Mouse (Mus musculus): ENCODE results near the gene Crkl. TPM values are rescaled to one million over a fixed set of nuclear protein-coding genes. Genes with fewer than 3 reads are reported as not detected.

Crkl gene
- polyA plus RNA-seq, 1 experiment from 2014 or later, result 90.4 TPM

- DNase-seq (ENCODE audit: low spot score) (no peak), ATAC-seq (ENCODE audit: insufficient number of reproducible peaks, low FRiP score, low TSS enrichment, low read depth) (no peak)
- Histone ChIP-seq H3K9ac (ENCODE audit: low read length) (no peak overlapping the region), H3K4me3 (ENCODE audit: low read depth, low read length) (no peak overlapping the region), H3K27me3 (ENCODE audit: control insufficient read depth, insufficient read depth, low read length) (no peaks in the 10 kb centered on the region), H3K9me3 (ENCODE audit: control insufficient read depth, low read length) (no peaks in the 10 kb centered on the region), H3K4me1 (ENCODE audit: control insufficient read depth, insufficient read depth, low read length) (peaks cover 4% of the 10 kb centered on the region; the same call in 1 of the 2 replicates), H3K36me3 (ENCODE audit: control insufficient read depth, insufficient read depth, low read length) (peaks cover 33% of the 10 kb centered on the region), H3K27ac (replicated peaks; ENCODE audit: low read depth, low read length) (no peak overlapping the region), H3K4me2 (ENCODE audit: low read depth, severe bottlenecking) (no peak overlapping the region)
- WGBS, result 91% methylated on average over 13 of the region's 13 CpGs
Observed at GRCm38 (mm10) chr16:17528276-17528675, 76.5 kb downstream of the Crkl start.

GRCm38 (mm10) chr16:17529981-17530586, 78.3 kb downstream of the Crkl start:
- peak overlapping the region; percentile 92 for H3K4me2 ChIP-seq (ENCODE audit: low read depth, severe bottlenecking)
- no peaks in the 10 kb centered on the region for H3K27me3 ChIP-seq (ENCODE audit: control insufficient read depth, insufficient read depth, low read length)
- H3K9me3 ChIP-seq (ENCODE audit: control insufficient read depth, low read length), result no peaks in the 10 kb centered on the region
- 20% methylated on average over 17 of the region's 17 CpGs for WGBS
- H3K4me3 ChIP-seq (ENCODE audit: low read depth, low read length), result peak overlapping the region; percentile 67
- peaks cover 22% of the 10 kb centered on the region for H3K36me3 ChIP-seq (ENCODE audit: control insufficient read depth, insufficient read depth, low read length)
- H3K9ac ChIP-seq (ENCODE audit: low read length), result peak overlapping the region; percentile 82
- peak overlapping the region; percentile 91 for H3K27ac ChIP-seq (replicated peaks; ENCODE audit: low read depth, low read length)
- peaks cover 4% of the 10 kb centered on the region; the same call in 1 of the 2 replicates for H3K4me1 ChIP-seq (ENCODE audit: control insufficient read depth, insufficient read depth, low read length)
- ATAC-seq (ENCODE audit: insufficient number of reproducible peaks, low FRiP score, low TSS enrichment, low read depth) (no peak), DNase-seq (ENCODE audit: low spot score) (no peak)

- WGBS, result under 1% methylated on average over 65 of the region's 67 CpGs
- peak within 1 kb of the TSS; percentile 91 for H3K27ac ChIP-seq (replicated peaks; ENCODE audit: low read depth, low read length)
- H3K27me3 ChIP-seq (ENCODE audit: control insufficient read depth, insufficient read depth, low read length), result no peaks in the 10 kb centered on the region
- peak; percentile 94 for ATAC-seq (ENCODE audit: insufficient number of reproducible peaks, low FRiP score, low TSS enrichment, low read depth)
- peaks cover 16% of the 10 kb centered on the region for H3K36me3 ChIP-seq (ENCODE audit: control insufficient read depth, insufficient read depth, low read length)
- peak within 1 kb of the TSS; percentile 82 for H3K9ac ChIP-seq (ENCODE audit: low read length)
- H3K4me1 ChIP-seq (ENCODE audit: control insufficient read depth, insufficient read depth, low read length), result peaks cover 4% of the 10 kb centered on the region; the same call in 1 of the 2 replicates
- DNase-seq (ENCODE audit: low spot score), result peak; percentile 99
- H3K4me2 ChIP-seq (ENCODE audit: low read depth, severe bottlenecking), result peak within 1 kb of the TSS; percentile 92
- no peaks in the 10 kb centered on the region for H3K9me3 ChIP-seq (ENCODE audit: control insufficient read depth, low read length)
- peak within 1 kb of the TSS; percentile 67 for H3K4me3 ChIP-seq (ENCODE audit: low read depth, low read length)
Observed at GRCm38 (mm10) chr16:17530640-17531288, 79.0 kb downstream of the Crkl start, which contains the start of gene Thap7. Gene Thap7, minus strand, starts transcription at chr16:17531136.

GRCm38 (mm10) chr16:17532271-17532670, 80.5 kb downstream of the Crkl start:
- Histone ChIP-seq H3K9ac (ENCODE audit: low read length) (no peak overlapping the region), H3K36me3 (ENCODE audit: control insufficient read depth, insufficient read depth, low read length) (peaks cover 7% of the 10 kb centered on the region), H3K4me2 (ENCODE audit: low read depth, severe bottlenecking) (no peak overlapping the region), H3K27ac (replicated peaks; ENCODE audit: low read depth, low read length) (no peak overlapping the region), H3K4me3 (ENCODE audit: low read depth, low read length) (no peak overlapping the region), H3K9me3 (ENCODE audit: control insufficient read depth, low read length) (no peaks in the 10 kb centered on the region), H3K27me3 (ENCODE audit: control insufficient read depth, insufficient read depth, low read length) (no peaks in the 10 kb centered on the region), H3K4me1 (ENCODE audit: control insufficient read depth, insufficient read depth, low read length) (peaks cover 4% of the 10 kb centered on the region; the same call in 1 of the 2 replicates)
- 62% methylated on average over 4 of the region's 4 CpGs for WGBS
- ATAC-seq (ENCODE audit: insufficient number of reproducible peaks, low FRiP score, low TSS enrichment, low read depth) (no peak), DNase-seq (ENCODE audit: low spot score) (no peak)

- whole genome bisulfite sequencing, result 73% methylated on average over 14 of the region's 14 CpGs
- Histone ChIP-seq H3K4me2 (ENCODE audit: low read depth, severe bottlenecking) (no peak overlapping the region), H3K36me3 (ENCODE audit: control insufficient read depth, insufficient read depth, low read length) (peaks cover 7% of the 10 kb centered on the region), H3K9ac (ENCODE audit: low read length) (no peak overlapping the region), H3K4me3 (ENCODE audit: low read depth, low read length) (no peak overlapping the region), H3K27me3 (ENCODE audit: control insufficient read depth, insufficient read depth, low read length) (no peaks in the 10 kb centered on the region), H3K4me1 (ENCODE audit: control insufficient read depth, insufficient read depth, low read length) (peaks cover 4% of the 10 kb centered on the region; the same call in 1 of the 2 replicates), H3K9me3 (ENCODE audit: control insufficient read depth, low read length) (no peaks in the 10 kb centered on the region), H3K27ac (replicated peaks; ENCODE audit: low read depth, low read length) (no peak overlapping the region)
- ATAC-seq (ENCODE audit: insufficient number of reproducible peaks, low FRiP score, low TSS enrichment, low read depth), result no peak
- DNase-seq (ENCODE audit: low spot score), result no peak
Observed at GRCm38 (mm10) chr16:17532676-17533329, 81.0 kb downstream of the Crkl start.

GRCm38 (mm10) chr16:17536584-17536983, 84.8 kb downstream of the Crkl start:
- WGBS, result 93% methylated on average over 3 of the region's 3 CpGs
- ATAC-seq (ENCODE audit: insufficient number of reproducible peaks, low FRiP score, low TSS enrichment, low read depth) (no peak), DNase-seq (ENCODE audit: low spot score) (no peak)
- Histone ChIP-seq H3K9ac (ENCODE audit: low read length) (no peak overlapping the region), H3K27ac (replicated peaks; ENCODE audit: low read depth, low read length) (no peak overlapping the region), H3K27me3 (ENCODE audit: control insufficient read depth, insufficient read depth, low read length) (no peaks in the 10 kb centered on the region), H3K4me1 (ENCODE audit: control insufficient read depth, insufficient read depth, low read length) (peaks cover 3% of the 10 kb centered on the region; the same call in 1 of the 2 replicates), H3K4me2 (ENCODE audit: low read depth, severe bottlenecking) (no peak overlapping the region), H3K4me3 (ENCODE audit: low read depth, low read length) (no peak overlapping the region), H3K9me3 (ENCODE audit: control insufficient read depth, low read length) (no peaks in the 10 kb centered on the region), H3K36me3 (ENCODE audit: control insufficient read depth, insufficient read depth, low read length) (no peaks in the 10 kb centered on the region)

Other genes with a start within 250 kb of the Crkl start
- gene Ube2l3, start 249.3 kb upstream of the Crkl start, polyA plus RNA-seq (2014; fragmentation: Nextera tagmentation; extraction: Ambion mirVana), result 430 and 433 TPM in 2 replicates
- gene Rimbp3, start 243.4 kb upstream of the Crkl start, polyA plus RNA-seq (2014; fragmentation: Nextera tagmentation; extraction: Ambion mirVana), result 0.37 and 0.44 TPM in 2 replicates
- 9.8 and 10.6 TPM in 2 replicates for gene Hic2, start 218.4 kb upstream of the Crkl start, polyA plus RNA-seq (2014; fragmentation: Nextera tagmentation; extraction: Ambion mirVana)
- 4.5 and 7.6 TPM in 2 replicates for gene Tmem191c, start 175.9 kb upstream of the Crkl start, polyA plus RNA-seq (2014; fragmentation: Nextera tagmentation; extraction: Ambion mirVana)
- gene Serpind1, start 120.6 kb upstream of the Crkl start, polyA plus RNA-seq (2014; fragmentation: Nextera tagmentation; extraction: Ambion mirVana), result 0.12 and 0.35 TPM in 2 replicates
- 5.9 and 7.0 TPM in 2 replicates for gene Snap29, start 46.0 kb upstream of the Crkl start, polyA plus RNA-seq (2014; fragmentation: Nextera tagmentation; extraction: Ambion mirVana)
- gene Pi4ka, start 45.7 kb upstream of the Crkl start, polyA plus RNA-seq (2014; fragmentation: Nextera tagmentation; extraction: Ambion mirVana), result 33.2 and 33.6 TPM in 2 replicates
- gene Aifm3, start 37.6 kb downstream of the Crkl start, polyA plus RNA-seq (2014; fragmentation: Nextera tagmentation; extraction: Ambion mirVana), result 0.26 and 0.63 TPM in 2 replicates
- 76.1 and 92.9 TPM in 2 replicates for gene Lztr1, start 56.7 kb downstream of the Crkl start, polyA plus RNA-seq (2014; fragmentation: Nextera tagmentation; extraction: Ambion mirVana)
- 49.1 and 58.7 TPM in 2 replicates for gene Thap7, start 79.1 kb downstream of the Crkl start, polyA plus RNA-seq (2014; fragmentation: Nextera tagmentation; extraction: Ambion mirVana)
- 0.20 TPM in 1 of 2 replicates, not detected in the other for gene Lrrc74b, start 109.3 kb downstream of the Crkl start, polyA plus RNA-seq (2014; fragmentation: Nextera tagmentation; extraction: Ambion mirVana)
- 0.27 and 0.47 TPM in 2 replicates for gene P2rx6, start 109.9 kb downstream of the Crkl start, polyA plus RNA-seq (2014; fragmentation: Nextera tagmentation; extraction: Ambion mirVana)
- 1.1 and 1.8 TPM in 2 replicates for gene Slc7a4, start 131.2 kb downstream of the Crkl start, polyA plus RNA-seq (2014; fragmentation: Nextera tagmentation; extraction: Ambion mirVana)
- 67.9 and 71.1 TPM in 2 replicates for gene Smpd4, start 167.4 kb downstream of the Crkl start, polyA plus RNA-seq (2014; fragmentation: Nextera tagmentation; extraction: Ambion mirVana)
- 5.7 TPM in 2 replicates for gene Ccdc74a, start 194.5 kb downstream of the Crkl start, polyA plus RNA-seq (2014; fragmentation: Nextera tagmentation; extraction: Ambion mirVana)

Measured in limb, embryonic 11.5 days (tissue).